Mouse (Mus musculus): ENCODE results near the gene N4bp3.

DNA sequence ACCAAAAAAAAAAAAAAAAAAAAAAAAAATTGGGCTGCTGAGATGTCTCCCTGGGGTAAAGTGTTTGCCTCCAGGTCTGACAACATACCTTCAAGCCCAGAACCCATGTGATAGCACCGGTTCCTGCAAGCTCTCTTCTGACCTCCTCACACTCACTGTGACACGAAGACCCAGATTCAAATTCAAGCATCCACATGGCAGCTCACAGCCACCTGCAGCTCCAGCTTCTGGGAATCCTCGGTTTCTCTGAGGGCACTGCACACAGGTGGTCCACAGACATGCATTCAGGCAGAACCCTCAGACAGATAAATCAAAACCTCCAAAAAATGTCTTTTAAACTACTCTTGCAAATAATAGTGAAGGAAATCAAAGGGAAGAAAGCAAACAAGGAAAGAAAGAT lies 28.8 kb upstream of the N4bp3 start:
- TF ChIP-seq CTCF (IDR thresholded peaks at IDR 0.05; ENCODE audit: low read depth, low read length) = no peak
- TF ChIP-seq POLR2A (IDR thresholded peaks at IDR 0.05; ENCODE audit: insufficient read depth, low read length) = no peak
- no peak for TF ChIP-seq EP300 (IDR thresholded peaks at IDR 0.05; ENCODE audit: insufficient read depth, low read depth, low read length)
